Mouse (Mus musculus) heart, embryonic 16.5 days (tissue): Measurements from ENCODE around the gene Zfp639. TPM values are rescaled to one million over a fixed set of nuclear protein-coding genes. Genes with fewer than 3 reads are reported as not detected.
A peak's percentile ranks its signal among the peaks of the same experiment; 100 is the strongest.

Source experiments
- ATAC-seq: fragments of 200-750 bp; cut with Nextera tagmentation; replicated peaks from 2 replicates; pipeline ENCODE4 v1.8.0; 2017; ENCODE audit warnings: moderate number of reproducible peaks; ENCODE audit not compliant: insufficient read depth, low FRiP score; ENCODE audit errors: extremely low read depth
- H3K27ac ChIP-seq: fragments of 300-500 bp; sonication (generic); 2 replicates; pipeline ENCODE4 v1.5.1; 2014; ENCODE audit warnings: mild to moderate bottlenecking, low read length, control low read depth, moderate library complexity
- H3K27me3 ChIP-seq: fragments of 300-500 bp; sonication (generic); 2 replicates; pipeline ENCODE4 v1.6.1; 2014; ENCODE audit warnings: low read length, mixed read lengths; ENCODE audit not compliant: control insufficient read depth, insufficient read depth
- H3K36me3 ChIP-seq: fragments of 300-500 bp; sonication (generic); 2 replicates; pipeline ENCODE4 v1.6.1; 2014; ENCODE audit not compliant: control insufficient read depth, insufficient read depth
- H3K4me1 ChIP-seq: fragments of 300-500 bp; sonication (generic); 2 replicates; pipeline ENCODE4 v1.6.1; 2014; ENCODE audit warnings: low read length, mixed read lengths; ENCODE audit not compliant: control insufficient read depth, insufficient read depth
- H3K4me2 ChIP-seq: fragments of 300-500 bp; sonication (generic); 2 replicates; pipeline ENCODE4 v1.6.1; 2014; ENCODE audit warnings: low read depth, mild to moderate bottlenecking, control low read depth, low read length
- H3K4me3 ChIP-seq: fragments of 300-500 bp; sonication (generic); 2 replicates; pipeline ENCODE4 v1.5.1; 2014; ENCODE audit warnings: mild to moderate bottlenecking, control low read depth, low read length
- H3K9ac ChIP-seq: fragments of 300-500 bp; sonication (generic); 2 replicates; pipeline ENCODE4 v1.6.1; 2014; ENCODE audit warnings: low read length, control low read depth
- H3K9me3 ChIP-seq: fragments of 300-500 bp; sonication (generic); replicated peaks from 2 replicates; pipeline ENCODE4 v1.6.1; 2016; ENCODE audit warnings: low read length; ENCODE audit not compliant: control insufficient read depth
- WGBS: fragments of 180-500 bp; shearing (Covaris S2); extraction: QIAGEN DNeasy Blood & Tissue Kit; methylation state at CpG from one replicate; pipeline ENCODE4 v1.1.7; 2014; 5-methylcytosine and 5-hydroxymethylcytosine counted together
- polyA plus RNA-seq: library from polyadenylated mRNA; unstranded; fragments of >200 nt; fragmentation: Nextera tagmentation; extraction: Ambion mirVana; gene quantifications from 2 replicates; pipeline ENCODE4 v1.2.1, GENCODE M21; 2015

Gene Zfp639
- polyA plus RNA-seq, result 26.7 and 31.1 TPM in 2 replicates

DNA sequence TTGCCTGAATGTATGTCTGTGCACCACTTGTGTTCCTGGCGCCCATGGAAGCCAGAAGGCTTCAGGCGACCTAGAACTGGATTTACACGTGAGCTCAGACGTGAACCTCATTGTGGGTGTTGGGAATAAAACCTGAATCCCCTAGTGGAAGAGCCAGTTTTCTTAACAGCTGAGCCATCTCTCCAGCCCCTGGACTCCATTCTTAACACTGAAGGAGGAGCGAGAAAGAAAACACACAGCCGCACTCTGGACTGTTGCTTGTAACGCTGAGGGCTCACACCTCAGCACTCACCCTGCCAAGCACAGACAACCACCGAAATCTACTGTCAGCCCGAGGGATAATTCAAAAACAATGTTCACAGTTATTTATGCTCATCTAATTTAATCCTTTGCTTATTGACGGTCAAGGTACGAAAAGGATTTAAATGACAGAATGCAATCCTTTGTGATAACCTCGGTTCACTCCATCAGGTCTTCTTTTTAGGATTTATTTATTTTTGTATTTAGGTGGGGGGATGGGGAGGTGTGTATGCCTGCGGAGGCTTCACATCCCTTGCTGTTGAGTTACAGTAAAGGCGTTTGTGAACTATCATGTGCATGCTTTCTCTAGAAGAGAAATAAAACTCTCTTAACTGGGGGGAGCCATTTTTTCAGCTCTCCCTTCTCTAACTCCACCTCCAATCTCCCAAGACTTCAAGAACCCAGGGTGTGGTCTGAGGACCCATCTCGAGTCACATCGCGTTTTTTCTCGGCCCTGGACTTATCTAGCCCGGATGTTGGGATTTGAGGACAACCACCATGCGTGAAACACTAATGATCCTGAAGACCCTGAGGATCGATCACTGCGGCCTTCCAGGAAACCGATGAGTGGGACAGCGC, at the start of gene Zfp639:
Gene Zfp639 (plus strand): TSS at position 764 of the 879 bp plus-strand sequence.
- Histone ChIP-seq H3K4me1 (peaks cover 19% of the 10 kb centered on the region), H3K4me3 (peak within 1 kb of the TSS; percentile 91), H3K4me2 (peak within 1 kb of the TSS; percentile 72), H3K27me3 (no peaks in the 10 kb centered on the region), H3K9ac (peak within 1 kb of the TSS; percentile 98), H3K9me3 (no peaks in the 10 kb centered on the region), H3K36me3 (no peaks in the 10 kb centered on the region), H3K27ac (peak within 1 kb of the TSS; percentile 95)
- peak; percentile 11 for ATAC-seq
- WGBS, result 7% methylated on average over 24 of the region's 24 CpGs

DNA sequence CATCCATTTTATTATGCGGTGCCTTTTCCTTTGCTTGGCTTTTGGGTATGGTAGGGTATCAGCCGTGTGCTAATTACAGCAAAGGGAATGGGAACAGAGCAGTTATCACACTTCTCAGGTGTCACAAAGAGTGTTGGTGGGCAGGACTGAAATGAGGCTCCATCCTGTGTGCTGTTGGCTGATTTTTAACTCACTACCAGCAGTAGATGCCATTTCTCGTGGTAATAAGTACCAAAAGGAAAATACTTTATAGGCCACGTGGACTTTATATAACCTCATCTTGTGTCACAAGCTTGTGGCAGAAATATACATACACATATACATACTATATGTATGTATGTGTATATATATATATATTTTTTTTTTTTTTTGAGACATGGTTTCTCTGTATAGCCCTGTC, 42.7 kb upstream of the Zfp639 start:
- Histone ChIP-seq H3K36me3 (peaks cover 25% of the 10 kb centered on the region), H3K4me2 (no peak overlapping the region), H3K4me3 (no peak overlapping the region), H3K9me3 (no peaks in the 10 kb centered on the region), H3K9ac (no peak overlapping the region), H3K27me3 (no peaks in the 10 kb centered on the region), H3K27ac (no peak overlapping the region), H3K4me1 (peaks cover 5% of the 10 kb centered on the region; the same call in 1 of the 2 replicates)
- ATAC-seq, result no peak
- WGBS, result 87% methylated on average over 4 of the region's 4 CpGs

- ATAC-seq, result no peak
- H3K4me2 ChIP-seq, result no peak overlapping the region
- peaks cover 10% of the 10 kb centered on the region; the same call in 1 of the 2 replicates for H3K4me1 ChIP-seq
- H3K4me3 ChIP-seq, result no peak overlapping the region
- H3K27me3 ChIP-seq, result no peaks in the 10 kb centered on the region
- H3K36me3 ChIP-seq, result peaks cover 15% of the 10 kb centered on the region
- 66% methylated on average over 4 of the region's 4 CpGs for WGBS
- H3K9ac ChIP-seq, result no peak overlapping the region
- H3K9me3 ChIP-seq, result no peaks in the 10 kb centered on the region
- H3K27ac ChIP-seq, result no peak overlapping the region
These were observed 41.6 kb upstream of the Zfp639 start for GRCm38 (mm10) chr3:32468411-32468810.

DNA sequence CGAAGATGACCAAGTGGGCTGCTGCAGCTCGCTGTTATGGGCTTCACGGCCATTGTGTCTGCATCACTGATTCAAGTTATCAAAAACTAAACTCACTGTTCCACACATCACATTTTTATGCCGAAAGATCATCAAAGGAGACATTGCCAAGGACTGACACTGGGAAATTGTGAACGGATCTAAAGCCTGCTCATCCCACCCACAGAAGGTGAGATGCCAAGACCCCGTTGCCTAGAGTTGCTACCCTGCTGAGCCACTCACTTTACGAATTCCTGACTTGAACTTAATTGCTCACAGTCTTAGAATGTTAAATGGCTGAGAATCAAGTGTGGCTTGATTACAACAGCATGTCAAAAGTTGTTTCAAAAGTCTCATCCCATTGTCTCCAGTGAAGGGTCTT, 39.6 kb upstream of the Zfp639 start:
- H3K36me3 ChIP-seq, result peaks cover 3% of the 10 kb centered on the region; the same call in 1 of the 2 replicates
- H3K27ac ChIP-seq, result no peak overlapping the region
- H3K4me1 ChIP-seq, result peaks cover 10% of the 10 kb centered on the region; the same call in 1 of the 2 replicates
- no peak overlapping the region for H3K9ac ChIP-seq
- H3K4me2 ChIP-seq, result no peak overlapping the region
- no peaks in the 10 kb centered on the region for H3K27me3 ChIP-seq
- H3K4me3 ChIP-seq, result no peak overlapping the region
- WGBS, result 79% methylated on average over 7 of the region's 7 CpGs
- ATAC-seq, result no peak
- no peaks in the 10 kb centered on the region for H3K9me3 ChIP-seq

DNA sequence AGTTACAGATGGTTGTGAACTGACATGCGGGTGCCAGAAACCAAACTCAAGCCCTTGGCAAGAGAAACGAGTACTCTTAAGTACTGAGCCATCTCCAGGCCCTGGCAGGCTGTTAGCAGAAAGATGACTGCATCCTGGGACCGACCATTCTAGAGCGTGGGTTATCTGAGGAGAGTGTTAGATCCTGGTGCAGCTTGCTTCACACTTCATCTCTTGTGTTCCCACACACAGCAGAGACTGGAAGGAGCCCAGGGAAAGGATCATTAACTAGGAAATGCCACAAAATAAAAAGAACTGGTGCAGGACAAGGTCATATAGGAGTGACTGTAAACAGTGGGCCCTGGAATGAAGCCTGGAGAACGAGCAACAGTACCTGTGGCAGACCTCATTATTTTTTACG, 39.0 kb upstream of the Zfp639 start:
- 55% methylated on average over 6 of the region's 6 CpGs for WGBS
- Histone ChIP-seq H3K27ac (no peak overlapping the region), H3K27me3 (no peaks in the 10 kb centered on the region), H3K9me3 (no peaks in the 10 kb centered on the region), H3K36me3 (peaks cover 3% of the 10 kb centered on the region; the same call in 1 of the 2 replicates), H3K4me1 (peaks cover 10% of the 10 kb centered on the region; the same call in 1 of the 2 replicates), H3K9ac (no peak overlapping the region), H3K4me2 (no peak overlapping the region), H3K4me3 (no peak overlapping the region)
- ATAC-seq, result peak; percentile 65

DNA sequence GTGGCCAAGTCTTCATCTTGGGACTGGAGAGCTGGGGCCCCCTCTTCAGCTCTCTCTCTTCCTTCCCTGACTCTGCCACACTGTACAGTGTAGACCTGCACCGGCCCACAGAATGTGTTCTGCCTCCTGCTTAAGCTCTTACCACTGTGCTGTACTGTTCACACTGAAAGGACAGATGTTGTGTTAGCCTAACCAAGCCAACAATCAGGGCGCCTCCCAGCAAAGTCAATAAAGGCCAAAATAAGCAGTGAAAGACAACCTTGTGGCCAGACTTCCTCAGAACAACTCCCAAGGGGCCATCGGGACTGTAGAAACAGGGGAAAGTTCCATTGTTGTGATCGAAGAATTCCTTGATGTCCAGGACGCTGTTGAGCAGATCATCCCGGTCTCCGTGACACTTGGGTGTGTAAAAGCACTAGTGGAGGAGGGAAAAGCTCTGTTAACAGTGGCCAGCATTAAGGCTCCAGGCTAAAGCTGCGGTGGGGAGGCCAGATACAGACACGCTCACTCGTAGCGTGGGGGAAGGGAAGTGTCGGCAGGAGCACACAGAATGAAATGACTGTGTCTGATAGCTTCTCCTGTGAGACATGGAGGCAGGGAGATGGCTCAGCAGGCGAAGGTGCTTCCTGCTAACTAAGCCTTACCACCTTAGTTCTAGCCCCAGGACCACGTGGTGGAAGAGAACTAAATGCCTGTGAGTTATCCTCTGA, 37.7 kb upstream of the Zfp639 start:
- no peak overlapping the region; the same call in 1 of the 2 replicates for H3K9ac ChIP-seq
- H3K4me3 ChIP-seq, result peak overlapping the region; percentile 6; the same call in 1 of the 2 replicates
- 53% methylated on average over 14 of the region's 14 CpGs for WGBS
- H3K9me3 ChIP-seq, result no peaks in the 10 kb centered on the region
- H3K27me3 ChIP-seq, result no peaks in the 10 kb centered on the region
- 0 out of 2 replicates have a peak, but pooled peaks have one; percentile 41 for ATAC-seq
- peaks cover 10% of the 10 kb centered on the region; the same call in 1 of the 2 replicates for H3K4me1 ChIP-seq
- H3K4me2 ChIP-seq, result peak overlapping the region; percentile 41
- H3K36me3 ChIP-seq, result no peaks in the 10 kb centered on the region
- no peak overlapping the region for H3K27ac ChIP-seq

GRCm38 (mm10) chr3:32473184-32473583, 36.9 kb upstream of the Zfp639 start:
- Histone ChIP-seq H3K9ac (no peak overlapping the region), H3K27ac (no peak overlapping the region), H3K36me3 (no peaks in the 10 kb centered on the region), H3K27me3 (no peaks in the 10 kb centered on the region), H3K4me2 (no peak overlapping the region), H3K9me3 (no peaks in the 10 kb centered on the region), H3K4me1 (peaks cover 10% of the 10 kb centered on the region; the same call in 1 of the 2 replicates), H3K4me3 (no peak overlapping the region)
- ATAC-seq, result no peak
- 77% methylated on average over 10 of the region's 10 CpGs for WGBS

GRCm38 (mm10) chr3:32479961-32480360, 30.1 kb upstream of the Zfp639 start:
- Histone ChIP-seq H3K9ac (no peak overlapping the region), H3K36me3 (no peaks in the 10 kb centered on the region), H3K9me3 (no peaks in the 10 kb centered on the region), H3K4me3 (no peak overlapping the region), H3K27me3 (no peaks in the 10 kb centered on the region), H3K27ac (no peak overlapping the region), H3K4me1 (no peaks in the 10 kb centered on the region), H3K4me2 (no peak overlapping the region)
- ATAC-seq, result no peak
- 86% methylated on average over 7 of the region's 7 CpGs for WGBS

GRCm38 (mm10) chr3:32483035-32483434, 27.0 kb upstream of the Zfp639 start:
- Histone ChIP-seq H3K9me3 (no peaks in the 10 kb centered on the region), H3K4me3 (no peak overlapping the region), H3K27ac (no peak overlapping the region), H3K4me2 (no peak overlapping the region), H3K4me1 (no peaks in the 10 kb centered on the region), H3K36me3 (no peaks in the 10 kb centered on the region), H3K27me3 (no peaks in the 10 kb centered on the region), H3K9ac (no peak overlapping the region)
- no peak for ATAC-seq
- WGBS, result 87% methylated on average over 3 of the region's 3 CpGs
